Mouse (Mus musculus) lung, adult 2 months (tissue): ENCODE measurements around the gene H2afx.

Source experiments
- CTCF ChIP-seq: fragments of 200-500 bp; IDR thresholded peaks from 2 replicates; pipeline ENCODE4 v1.5.1; 2011; ENCODE audit warnings: mild to moderate bottlenecking, low read length, control low read depth; ENCODE audit not compliant: insufficient read depth
- POLR2A ChIP-seq: fragments of 200-500 bp; IDR thresholded peaks from 2 replicates; pipeline ENCODE4 v1.6.1; 2011; ENCODE audit warnings: low read depth, mild to moderate bottlenecking, control low read depth, low read length, borderline replicate concordance; ENCODE audit errors: extremely low read depth

DNA sequence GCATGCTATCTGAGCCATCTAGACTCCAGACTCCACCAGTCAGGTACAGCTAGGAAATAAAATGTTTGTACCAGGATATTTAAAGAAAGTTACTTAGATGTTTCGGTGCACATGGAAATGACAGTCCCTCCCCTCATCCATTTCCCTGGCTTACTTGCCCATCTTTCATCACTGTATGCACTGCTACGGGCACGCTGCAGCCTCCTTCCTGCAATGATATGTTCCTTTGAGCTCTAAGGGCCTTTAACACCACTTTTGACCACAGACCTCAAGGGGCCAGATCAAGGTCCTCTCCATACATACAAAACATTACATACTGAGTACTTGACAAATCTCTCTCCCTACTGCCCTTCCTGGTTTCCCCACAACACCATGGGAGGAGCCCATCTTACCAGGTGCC lies 2.5 kb downstream of the H2afx start:
- TF ChIP-seq POLR2A (no peak), CTCF (no peak)
